Mouse (Mus musculus) cerebellum, postnatal 14 days (tissue): ENCODE results near the gene Gm21440.
"Not testable (repeated sequence)": the region's sequence is repeated elsewhere in the genome, so short reads cannot be mapped to it uniquely, and the experiment has no call there.

Experiments
- DNase-seq, 2 experiments: peaks; one replicate each; pipeline ENCODE4 v3.0.0; 2021; ENCODE audit warnings: mixed read lengths in 2 of 2

The Gm21440 gene

DNA sequence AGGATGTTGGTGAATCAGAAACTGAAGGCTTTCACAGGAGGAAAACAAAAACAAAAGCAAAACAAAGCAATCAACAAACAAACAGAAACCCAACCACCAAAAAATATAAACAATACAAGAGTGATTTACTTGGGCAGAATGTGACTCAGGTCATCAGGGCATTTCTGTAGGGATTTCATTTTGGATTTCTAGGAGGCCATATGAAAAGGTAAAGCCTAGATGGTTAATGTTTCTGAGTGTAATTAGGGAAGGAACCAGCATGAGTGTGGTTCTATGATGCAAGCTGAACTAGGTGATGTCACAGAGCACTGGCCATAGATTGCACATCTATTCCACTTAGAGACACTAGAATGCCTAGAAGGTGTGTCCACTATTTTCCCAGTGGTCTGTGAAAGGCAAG lies at the start of gene Gm21440, which contains the start of gene Gm21454:
TSS of gene Gm21440 (plus strand) at position 301 of the 400 bp plus-strand sequence.
TSS of gene Gm21454 (plus strand) at position 352 of the 400 bp plus-strand sequence.
- DNase-seq, result not testable (repeated sequence)

DNA sequence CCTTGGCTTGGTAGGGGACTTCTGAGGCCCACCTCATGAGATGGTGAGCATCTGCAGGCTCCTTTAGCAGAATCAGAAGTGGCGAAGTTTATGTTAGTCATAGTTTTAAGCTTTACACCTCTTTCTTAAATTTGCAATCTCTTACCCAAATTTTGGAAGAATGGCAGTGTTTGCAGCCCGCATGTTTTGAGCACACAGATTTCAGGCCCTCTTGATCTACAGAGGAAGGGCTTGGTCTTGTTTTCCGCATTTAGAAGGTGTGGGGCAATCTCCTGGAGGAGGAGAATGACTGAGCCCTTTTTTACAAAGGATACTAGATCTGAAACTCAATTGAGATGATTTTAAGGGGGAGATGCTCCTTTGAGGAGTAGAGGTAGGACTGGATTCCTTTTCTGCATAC lies 28.4 kb upstream of the Gm21440 start, which contains the start of gene Gm21828:
TSS of gene Gm21828 (minus strand) at position 101 of the 400 bp plus-strand sequence.
- not testable (repeated sequence) for DNase-seq
